Mouse (Mus musculus) midbrain, embryonic 12.5 days (tissue): ENCODE data around the gene Gabrr1. TPM values are rescaled to one million over a fixed set of nuclear protein-coding genes. Genes with fewer than 3 reads are reported as not detected.
"Not testable (repeated sequence)": the region's sequence is repeated elsewhere in the genome, so short reads cannot be mapped to it uniquely, and the experiment has no call there.

ENCODE experiments used
- ATAC-seq: fragments of 200-750 bp; cut with Nextera tagmentation; 2 replicates; pipeline ENCODE4 v1.8.0; 2017; ENCODE audit warnings: low read depth, moderate TSS enrichment, moderate library complexity; ENCODE audit not compliant: low FRiP score
- H3K27ac ChIP-seq: fragments of 300-500 bp; sonication (generic); replicated peaks from 2 replicates; pipeline ENCODE4 v1.5.1; 2016; ENCODE audit warnings: mild to moderate bottlenecking
- H3K27me3 ChIP-seq: fragments of 300-500 bp; sonication (generic); 2 replicates; pipeline ENCODE4 v1.6.1; 2016; ENCODE audit warnings: mild to moderate bottlenecking
- H3K36me3 ChIP-seq: fragments of 300-500 bp; sonication (generic); 2 replicates; pipeline ENCODE4 v1.6.1; 2016
- H3K4me1 ChIP-seq: fragments of 300-500 bp; sonication (generic); 2 replicates; pipeline ENCODE4 v1.6.1; 2016
- H3K4me2 ChIP-seq: fragments of 300-500 bp; sonication (generic); replicated peaks from 2 replicates; pipeline ENCODE4 v1.6.1; 2016; ENCODE audit warnings: mild to moderate bottlenecking, moderate library complexity
- H3K4me3 ChIP-seq: fragments of 300-500 bp; sonication (generic); 2 replicates; pipeline ENCODE4 v1.5.1; 2016; ENCODE audit warnings: mild to moderate bottlenecking
- H3K9ac ChIP-seq: fragments of 300-500 bp; sonication (generic); replicated peaks from 2 replicates; pipeline ENCODE4 v1.6.1; 2016; ENCODE audit warnings: mild to moderate bottlenecking, moderate library complexity
- H3K9me3 ChIP-seq: fragments of 300-500 bp; sonication (generic); 2 replicates; pipeline ENCODE4 v1.6.1; 2016; ENCODE audit warnings: mild to moderate bottlenecking
- WGBS: fragments of 180-500 bp; shearing (Covaris S2); methylation state at CpG from one replicate; pipeline ENCODE4 v1.1.7; 2016; 5-methylcytosine and 5-hydroxymethylcytosine counted together
- polyA plus RNA-seq: library from polyadenylated mRNA; unstranded; fragments of >200 nt; fragmentation: Nextera tagmentation; extraction: Ambion mirVana; gene quantifications from 2 replicates; pipeline ENCODE4 v1.2.1, GENCODE M21; 2016

Gene Gabrr1
- 0.26 TPM in 1 of 2 replicates, not detected in the other for polyA plus RNA-seq

- Histone ChIP-seq H3K9ac (no peak within 1 kb of the TSS), H3K4me2 (no peak within 1 kb of the TSS), H3K36me3 (no peaks in the 10 kb centered on the region), H3K4me1 (no peaks in the 10 kb centered on the region), H3K9me3 (no peaks in the 10 kb centered on the region), H3K27ac (no peak within 1 kb of the TSS), H3K4me3 (no peak within 1 kb of the TSS), H3K27me3 (no peaks in the 10 kb centered on the region)
- no peak for ATAC-seq
- 61% methylated on average over 11 of the region's 11 CpGs for WGBS
Observed at GRCm38 (mm10) chr4:33132221-33132620, at the start of gene Gabrr1. TSS of gene Gabrr1 (plus strand) at chr4:33132521.

GRCm38 (mm10) chr4:33099118-33099694 lies 33.1 kb upstream of the Gabrr1 start:
- Histone ChIP-seq H3K4me3 (no peak overlapping the region), H3K27ac (no peak overlapping the region), H3K36me3 (no peaks in the 10 kb centered on the region), H3K4me2 (no peak overlapping the region), H3K4me1 (no peaks in the 10 kb centered on the region), H3K9me3 (no peaks in the 10 kb centered on the region), H3K27me3 (no peaks in the 10 kb centered on the region), H3K9ac (no peak overlapping the region)
- WGBS: 81% methylated on average over 6 of the region's 6 CpGs
- ATAC-seq: no peak

GRCm38 (mm10) chr4:33109720-33110458 lies 22.4 kb upstream of the Gabrr1 start:
- H3K27me3 ChIP-seq: no peaks in the 10 kb centered on the region
- no peaks in the 10 kb centered on the region for H3K9me3 ChIP-seq
- H3K9ac ChIP-seq: no peak overlapping the region
- ATAC-seq: no peak
- no peak overlapping the region for H3K4me3 ChIP-seq
- no peaks in the 10 kb centered on the region for H3K36me3 ChIP-seq
- WGBS: 88% methylated on average over 14 of the region's 14 CpGs
- no peak overlapping the region for H3K4me2 ChIP-seq
- H3K27ac ChIP-seq: no peak overlapping the region
- no peaks in the 10 kb centered on the region for H3K4me1 ChIP-seq

- H3K4me2 ChIP-seq: no peak overlapping the region
- WGBS: 92% methylated on average over 7 of the region's 7 CpGs
- ATAC-seq: no peak
Observed at GRCm38 (mm10) chr4:33110845-33111244, 21.5 kb upstream of the Gabrr1 start.

GRCm38 (mm10) chr4:33111358-33111757 lies 21.0 kb upstream of the Gabrr1 start:
- H3K27me3 ChIP-seq: no peaks in the 10 kb centered on the region
- no peaks in the 10 kb centered on the region for H3K4me1 ChIP-seq
- H3K4me3 ChIP-seq: no peak overlapping the region
- H3K27ac ChIP-seq: no peak overlapping the region
- ATAC-seq: no peak
- H3K9ac ChIP-seq: no peak overlapping the region
- H3K9me3 ChIP-seq: no peaks in the 10 kb centered on the region
- no peak overlapping the region for H3K4me2 ChIP-seq
- 92% methylated on average over 9 of the region's 9 CpGs for WGBS
- H3K36me3 ChIP-seq: no peaks in the 10 kb centered on the region

More at GRCm38 (mm10) chr4:33110845-33111244, 21.5 kb upstream of the Gabrr1 start:
- no peaks in the 10 kb centered on the region for H3K9me3 ChIP-seq
- no peaks in the 10 kb centered on the region for H3K27me3 ChIP-seq
- no peaks in the 10 kb centered on the region for H3K4me1 ChIP-seq
- H3K27ac ChIP-seq: no peak overlapping the region
- H3K9ac ChIP-seq: no peak overlapping the region
- no peak overlapping the region for H3K4me3 ChIP-seq
- H3K36me3 ChIP-seq: no peaks in the 10 kb centered on the region

GRCm38 (mm10) chr4:33112866-33113265 lies 19.5 kb upstream of the Gabrr1 start:
- H3K27ac ChIP-seq, H3K4me2 ChIP-seq, H3K4me3 ChIP-seq, H3K9me3 ChIP-seq, H3K4me1 ChIP-seq, H3K36me3 ChIP-seq, ATAC-seq, H3K27me3 ChIP-seq, H3K9ac ChIP-seq: not testable (repeated sequence)
- WGBS: 92% methylated on average over 14 of the region's 14 CpGs

GRCm38 (mm10) chr4:33119118-33119517 lies 13.2 kb upstream of the Gabrr1 start:
- not testable (repeated sequence) for H3K9ac ChIP-seq, H3K9me3 ChIP-seq, H3K4me3 ChIP-seq, H3K36me3 ChIP-seq, H3K27me3 ChIP-seq, ATAC-seq, H3K4me2 ChIP-seq, H3K4me1 ChIP-seq, H3K27ac ChIP-seq
- WGBS: 13% methylated on average over 3 of the region's 3 CpGs

GRCm38 (mm10) chr4:33124493-33124892 lies 7.8 kb upstream of the Gabrr1 start:
- H3K4me2 ChIP-seq: no peak overlapping the region
- WGBS: 83% methylated on average over 6 of the region's 6 CpGs
- H3K27ac ChIP-seq: no peak overlapping the region
- H3K4me3 ChIP-seq: no peak overlapping the region
- H3K4me1 ChIP-seq: no peaks in the 10 kb centered on the region
- no peaks in the 10 kb centered on the region for H3K36me3 ChIP-seq
- no peak for ATAC-seq
- no peaks in the 10 kb centered on the region for H3K27me3 ChIP-seq
- no peak overlapping the region for H3K9ac ChIP-seq
- H3K9me3 ChIP-seq: no peaks in the 10 kb centered on the region; the same call in 1 of the 2 replicates

GRCm38 (mm10) chr4:33125409-33126084 lies 6.8 kb upstream of the Gabrr1 start:
- no peak overlapping the region for H3K9ac ChIP-seq
- H3K36me3 ChIP-seq: no peaks in the 10 kb centered on the region
- no peak overlapping the region for H3K27ac ChIP-seq
- H3K27me3 ChIP-seq: no peaks in the 10 kb centered on the region
- no peaks in the 10 kb centered on the region; the same call in 1 of the 2 replicates for H3K9me3 ChIP-seq
- no peak overlapping the region for H3K4me3 ChIP-seq
- no peak for ATAC-seq
- no peaks in the 10 kb centered on the region for H3K4me1 ChIP-seq
- WGBS: 73% methylated on average over 10 of the region's 10 CpGs
- H3K4me2 ChIP-seq: no peak overlapping the region

GRCm38 (mm10) chr4:33146679-33147291 lies 14.5 kb downstream of the Gabrr1 start:
- no peak overlapping the region for H3K27ac ChIP-seq
- no peaks in the 10 kb centered on the region for H3K9me3 ChIP-seq
- H3K4me2 ChIP-seq: no peak overlapping the region
- no peak overlapping the region for H3K4me3 ChIP-seq
- no peak for ATAC-seq
- no peak overlapping the region for H3K9ac ChIP-seq
- H3K4me1 ChIP-seq: no peaks in the 10 kb centered on the region
- H3K27me3 ChIP-seq: peaks cover 7% of the 10 kb centered on the region; the same call in 1 of the 2 replicates
- 46% methylated on average over 20 of the region's 20 CpGs for WGBS
- no peaks in the 10 kb centered on the region for H3K36me3 ChIP-seq

- 17% methylated on average over 2 of the region's 2 CpGs for WGBS
- H3K27ac ChIP-seq: no peak overlapping the region
- peaks cover 7% of the 10 kb centered on the region; the same call in 1 of the 2 replicates for H3K27me3 ChIP-seq
- no peak overlapping the region for H3K9ac ChIP-seq
- H3K4me1 ChIP-seq: no peaks in the 10 kb centered on the region
- H3K4me3 ChIP-seq: no peak overlapping the region
- H3K36me3 ChIP-seq: no peaks in the 10 kb centered on the region
- H3K4me2 ChIP-seq: no peak overlapping the region
- no peaks in the 10 kb centered on the region for H3K9me3 ChIP-seq
- ATAC-seq: no peak
Observed at GRCm38 (mm10) chr4:33147825-33148224, 15.5 kb downstream of the Gabrr1 start.

- H3K4me3 ChIP-seq: no peak overlapping the region
- H3K27me3 ChIP-seq: peaks cover 7% of the 10 kb centered on the region; the same call in 1 of the 2 replicates
- no peak overlapping the region for H3K4me2 ChIP-seq
- no peaks in the 10 kb centered on the region for H3K36me3 ChIP-seq
- ATAC-seq: no peak
- no peak overlapping the region; the same call in 1 of the 2 replicates for H3K9ac ChIP-seq
- WGBS: 46% methylated on average over 7 of the region's 7 CpGs
- H3K9me3 ChIP-seq: no peaks in the 10 kb centered on the region
- H3K27ac ChIP-seq: no peak overlapping the region
- H3K4me1 ChIP-seq: no peaks in the 10 kb centered on the region
Observed at GRCm38 (mm10) chr4:33149150-33149549, 16.8 kb downstream of the Gabrr1 start.
